Mouse (Mus musculus): Measurements from ENCODE around the gene Bach1. TPM values are rescaled to one million over a fixed set of nuclear protein-coding genes. Genes with fewer than 3 reads are reported as not detected.

Bach1 gene
- polyA plus RNA-seq, 1 experiment from 2014 or later, result 9.8 TPM

- WGBS, result 73% methylated on average over 2 of the region's 2 CpGs
- no peak overlapping the region for H3K27ac ChIP-seq (ENCODE audit: low read length)
- no peak overlapping the region for H3K9ac ChIP-seq (ENCODE audit: low read length)
- H3K4me3 ChIP-seq (ENCODE audit: low read length), result no peak overlapping the region
- H3K36me3 ChIP-seq (ENCODE audit: control insufficient read depth, insufficient read depth), result no peaks in the 10 kb centered on the region
- H3K27me3 ChIP-seq (ENCODE audit: control insufficient read depth, insufficient read depth, low read length), result no peaks in the 10 kb centered on the region
- H3K4me1 ChIP-seq (ENCODE audit: control insufficient read depth, insufficient read depth, low read length), result no peaks in the 10 kb centered on the region
- no peaks in the 10 kb centered on the region for H3K9me3 ChIP-seq (replicated peaks; ENCODE audit: control insufficient read depth, low read length)
- no peak overlapping the region for H3K4me2 ChIP-seq (ENCODE audit: low read depth, low read length)
- ATAC-seq (replicated peaks; ENCODE audit: extremely low read depth, insufficient read depth, low FRiP score), result no peak
Measured at GRCm38 (mm10) chr16:87770576-87770975, 71.8 kb downstream of the Bach1 start.

- H3K4me2 ChIP-seq (ENCODE audit: low read depth, low read length), result no peak overlapping the region
- H3K27me3 ChIP-seq (ENCODE audit: control insufficient read depth, insufficient read depth, low read length), result no peaks in the 10 kb centered on the region
- H3K9me3 ChIP-seq (replicated peaks; ENCODE audit: control insufficient read depth, low read length), result no peaks in the 10 kb centered on the region
- H3K4me1 ChIP-seq (ENCODE audit: control insufficient read depth, insufficient read depth, low read length), result no peaks in the 10 kb centered on the region
- H3K27ac ChIP-seq (ENCODE audit: low read length), result no peak overlapping the region
- ATAC-seq (replicated peaks; ENCODE audit: extremely low read depth, insufficient read depth, low FRiP score), result no peak
- no peaks in the 10 kb centered on the region for H3K36me3 ChIP-seq (ENCODE audit: control insufficient read depth, insufficient read depth)
- no peak overlapping the region for H3K9ac ChIP-seq (ENCODE audit: low read length)
- no peak overlapping the region for H3K4me3 ChIP-seq (ENCODE audit: low read length)
- 78% methylated on average over 4 of the region's 4 CpGs for WGBS
Measured at GRCm38 (mm10) chr16:87771926-87772325, 73.2 kb downstream of the Bach1 start.

- WGBS, result 61% methylated on average over 3 of the region's 3 CpGs
- H3K36me3 ChIP-seq (ENCODE audit: control insufficient read depth, insufficient read depth), result no peaks in the 10 kb centered on the region
Measured at GRCm38 (mm10) chr16:87774398-87774797, 75.7 kb downstream of the Bach1 start.

GRCm38 (mm10) chr16:87777373-87777772 is 78.6 kb downstream of the Bach1 start:
- Histone ChIP-seq H3K4me1 (ENCODE audit: control insufficient read depth, insufficient read depth, low read length) (no peaks in the 10 kb centered on the region), H3K27ac (ENCODE audit: low read length) (no peak overlapping the region), H3K4me3 (ENCODE audit: low read length) (no peak overlapping the region), H3K9ac (ENCODE audit: low read length) (no peak overlapping the region), H3K4me2 (ENCODE audit: low read depth, low read length) (no peak overlapping the region), H3K36me3 (ENCODE audit: control insufficient read depth, insufficient read depth) (no peaks in the 10 kb centered on the region), H3K27me3 (ENCODE audit: control insufficient read depth, insufficient read depth, low read length) (no peaks in the 10 kb centered on the region), H3K9me3 (replicated peaks; ENCODE audit: control insufficient read depth, low read length) (no peaks in the 10 kb centered on the region)
- 84% methylated on average over 4 of the region's 4 CpGs for WGBS
- ATAC-seq (replicated peaks; ENCODE audit: extremely low read depth, insufficient read depth, low FRiP score), result no peak; the same call in 1 of the 2 replicates

More at GRCm38 (mm10) chr16:87774398-87774797, 75.7 kb downstream of the Bach1 start:
- H3K9me3 ChIP-seq (replicated peaks; ENCODE audit: control insufficient read depth, low read length), result no peaks in the 10 kb centered on the region
- no peak overlapping the region for H3K4me2 ChIP-seq (ENCODE audit: low read depth, low read length)
- H3K4me3 ChIP-seq (ENCODE audit: low read length), result no peak overlapping the region
- no peaks in the 10 kb centered on the region for H3K27me3 ChIP-seq (ENCODE audit: control insufficient read depth, insufficient read depth, low read length)
- H3K27ac ChIP-seq (ENCODE audit: low read length), result no peak overlapping the region
- H3K9ac ChIP-seq (ENCODE audit: low read length), result no peak overlapping the region
- H3K4me1 ChIP-seq (ENCODE audit: control insufficient read depth, insufficient read depth, low read length), result no peaks in the 10 kb centered on the region
- ATAC-seq (replicated peaks; ENCODE audit: extremely low read depth, insufficient read depth, low FRiP score), result no peak

GRCm38 (mm10) chr16:87781637-87782036 is 82.9 kb downstream of the Bach1 start:
- no peak overlapping the region for H3K9ac ChIP-seq (ENCODE audit: low read length)
- H3K36me3 ChIP-seq (ENCODE audit: control insufficient read depth, insufficient read depth), result no peaks in the 10 kb centered on the region
- H3K9me3 ChIP-seq (replicated peaks; ENCODE audit: control insufficient read depth, low read length), result no peaks in the 10 kb centered on the region
- H3K4me2 ChIP-seq (ENCODE audit: low read depth, low read length), result no peak overlapping the region
- no peak overlapping the region for H3K27ac ChIP-seq (ENCODE audit: low read length)
- 68% methylated on average over 7 of the region's 7 CpGs for WGBS
- H3K27me3 ChIP-seq (ENCODE audit: control insufficient read depth, insufficient read depth, low read length), result no peaks in the 10 kb centered on the region
- ATAC-seq (replicated peaks; ENCODE audit: extremely low read depth, insufficient read depth, low FRiP score), result no peak
- H3K4me1 ChIP-seq (ENCODE audit: control insufficient read depth, insufficient read depth, low read length), result peaks cover 8% of the 10 kb centered on the region; the same call in 1 of the 2 replicates
- no peak overlapping the region for H3K4me3 ChIP-seq (ENCODE audit: low read length)

Other genes with a start within 250 kb of the Bach1 start
- gene Usp16, start 244.2 kb upstream of the Bach1 start, polyA plus RNA-seq (2015; fragmentation: Nextera tagmentation; extraction: Ambion mirVana), result 32.9 and 41.5 TPM in 2 replicates
- 296 and 348 TPM in 2 replicates for gene Cct8, start 203.1 kb upstream of the Bach1 start, polyA plus RNA-seq (2015; fragmentation: Nextera tagmentation; extraction: Ambion mirVana)
- gene Map3k7cl, start 145.6 kb upstream of the Bach1 start, polyA plus RNA-seq (2015; fragmentation: Nextera tagmentation; extraction: Ambion mirVana), result 0.30 and 0.86 TPM in 2 replicates